Comparison of ENCODE assay signal across 22 mouse cellular contexts in genomic region chr2:123920418-123920817, GRCm38 (mm10).
DNase-seq lines count a peak whose midpoint lies in the region; ATAC-seq and TF ChIP-seq lines count a peak whose summit lies in the region.
"Had no signal": no experiment of that assay in that cellular context is flagged by ENCODE, and none has a peak within 500 bp of the region (broad histone marks: within the 10 kb centered on the region; RNA-seq: fewer than 3 reads in every experiment).

No protein-coding gene starts in this region.

- no peak for TF ChIP-seq CTCF in layer of hippocampus, adult 2 months (conservative IDR thresholded peaks at IDR 0.05)

- intact Hi-C loops in left cerebral cortex, postnatal 4 days (cut with DNase I): no loop called here
- intact Hi-C loops in heart, postnatal 36 days (cut with DNase I): no loop called here

- H3K9ac ChIP-seq in forebrain, embryonic 16.5 days (replicated peaks; ENCODE audit: low read depth, low read length): no peak overlapping the region
- no peak overlapping the region for H3K9ac ChIP-seq in forebrain, embryonic 13.5 days
- H3K9ac ChIP-seq: embryonic facial prominence, embryonic 12.5 days; hindbrain, embryonic 13.5 days had no signal

- H3K4me1 ChIP-seq in forebrain, embryonic 16.5 days (replicated peaks; ENCODE audit: control insufficient read depth, insufficient read depth, low read length): no peaks in the 10 kb centered on the region
- no peaks in the 10 kb centered on the region for H3K4me1 ChIP-seq in forebrain, embryonic 13.5 days
- H3K4me1 ChIP-seq: embryonic facial prominence, embryonic 12.5 days; hindbrain, embryonic 13.5 days had no signal

- peak; percentile 28; the same call in 1 of the 2 replicates for ATAC-seq in forebrain, embryonic 16.5 days
- ATAC-seq in forebrain, embryonic 13.5 days: no peak
- ATAC-seq: CD4-positive, CD25-positive, alpha-beta regulatory T cell, adult 4 months; hindbrain, postnatal 0 days had no signal

- no peaks in the 10 kb centered on the region for H3K27me3 ChIP-seq in forebrain, embryonic 16.5 days (replicated peaks; ENCODE audit: control insufficient read depth, insufficient read depth, low read length)
- no peaks in the 10 kb centered on the region for H3K27me3 ChIP-seq in forebrain, embryonic 13.5 days
- H3K27me3 ChIP-seq: embryonic facial prominence, embryonic 12.5 days; hindbrain, embryonic 13.5 days had no signal

- no peaks in the 10 kb centered on the region for H3K9me3 ChIP-seq in forebrain, embryonic 16.5 days (ENCODE audit: control insufficient read depth, low read length)
- H3K9me3 ChIP-seq in forebrain, embryonic 13.5 days (replicated peaks): no peaks in the 10 kb centered on the region
- H3K9me3 ChIP-seq: embryonic facial prominence, embryonic 12.5 days; G1E; hindbrain, embryonic 13.5 days had no signal

- H3K36me3 ChIP-seq in forebrain, embryonic 16.5 days (ENCODE audit: control insufficient read depth, insufficient read depth): no peaks in the 10 kb centered on the region
- no peaks in the 10 kb centered on the region for H3K36me3 ChIP-seq in forebrain, embryonic 13.5 days (ENCODE audit: poor library complexity, severe bottlenecking)
- H3K36me3 ChIP-seq: embryonic facial prominence, embryonic 12.5 days; G1E; hindbrain, embryonic 13.5 days had no signal

- H3K4me2 ChIP-seq in forebrain, embryonic 16.5 days (ENCODE audit: low read length): no peak overlapping the region
- no peak overlapping the region for H3K4me2 ChIP-seq in forebrain, embryonic 13.5 days
- H3K4me2 ChIP-seq: embryonic facial prominence, embryonic 12.5 days; hindbrain, embryonic 13.5 days had no signal

- no peak overlapping the region for H3K4me3 ChIP-seq in forebrain, embryonic 16.5 days (replicated peaks; ENCODE audit: low read length)
- no peak overlapping the region for H3K4me3 ChIP-seq in forebrain, embryonic 13.5 days
- no peak overlapping the region for H3K4me3 ChIP-seq in layer of hippocampus, adult 2 months
- H3K4me3 ChIP-seq: embryonic facial prominence, embryonic 12.5 days; hindbrain, embryonic 13.5 days had no signal

- DNase-seq in layer of hippocampus, adult 2 months (ENCODE audit: low spot score in 2 of 2): peak; percentile 11 to 41
- DNase-seq in layer of hippocampus, postnatal 25 days (ENCODE audit: extremely low spot score in 1 of 2, low spot score in 1 of 2): no peak
- peak; percentile 6 to 31 for DNase-seq in left cerebral cortex, adult 9 months (ENCODE audit: low spot score in 2 of 2)
- no peak for DNase-seq in left cerebral cortex, postnatal 4 days
- DNase-seq in brain, adult 2 months (ENCODE audit: low read depth, low spot score): peak; percentile 71
- no peak for DNase-seq in heart, postnatal 36 days
- DNase-seq: adrenal gland, adult 8-10 months; adrenal gland, postnatal 36 days; B cell, adult 2 months; cerebellum, adult 11-12 months; cerebellum, adult 9-10 months; cerebellum, postnatal 25 days; gastrocnemius, postnatal 36 days; heart, adult 11 months; heart, postnatal 10 days had no signal

- 57% methylated on average over 2 of the region's 2 CpGs for WGBS in forebrain, embryonic 16.5 days
- 66% methylated on average over 2 of the region's 2 CpGs for WGBS in forebrain, embryonic 13.5 days

- no peak overlapping the region for H3K27ac ChIP-seq in forebrain, embryonic 16.5 days (ENCODE audit: low read length)
- no peak overlapping the region for H3K27ac ChIP-seq in forebrain, embryonic 13.5 days
- H3K27ac ChIP-seq in layer of hippocampus, adult 2 months: no peak overlapping the region
- H3K27ac ChIP-seq: embryonic facial prominence, embryonic 12.5 days; hindbrain, embryonic 13.5 days; hindbrain, postnatal 0 days had no signal

Comparison
In these comparisons a context has a peak if more than half of its experiments do, and no peak if none do; other contexts are left out.
1. DNase-seq: peak in layer of hippocampus, adult 2 months (2 of 2), left cerebral cortex, adult 9 months (2 of 2) and brain, adult 2 months (single experiment); none in layer of hippocampus, postnatal 25 days (0 of 2), left cerebral cortex, postnatal 4 days (single experiment) and heart, postnatal 36 days (0 of 2).